12 mouse cellular contexts compared by ENCODE assay signal in the genomic region with DNA sequence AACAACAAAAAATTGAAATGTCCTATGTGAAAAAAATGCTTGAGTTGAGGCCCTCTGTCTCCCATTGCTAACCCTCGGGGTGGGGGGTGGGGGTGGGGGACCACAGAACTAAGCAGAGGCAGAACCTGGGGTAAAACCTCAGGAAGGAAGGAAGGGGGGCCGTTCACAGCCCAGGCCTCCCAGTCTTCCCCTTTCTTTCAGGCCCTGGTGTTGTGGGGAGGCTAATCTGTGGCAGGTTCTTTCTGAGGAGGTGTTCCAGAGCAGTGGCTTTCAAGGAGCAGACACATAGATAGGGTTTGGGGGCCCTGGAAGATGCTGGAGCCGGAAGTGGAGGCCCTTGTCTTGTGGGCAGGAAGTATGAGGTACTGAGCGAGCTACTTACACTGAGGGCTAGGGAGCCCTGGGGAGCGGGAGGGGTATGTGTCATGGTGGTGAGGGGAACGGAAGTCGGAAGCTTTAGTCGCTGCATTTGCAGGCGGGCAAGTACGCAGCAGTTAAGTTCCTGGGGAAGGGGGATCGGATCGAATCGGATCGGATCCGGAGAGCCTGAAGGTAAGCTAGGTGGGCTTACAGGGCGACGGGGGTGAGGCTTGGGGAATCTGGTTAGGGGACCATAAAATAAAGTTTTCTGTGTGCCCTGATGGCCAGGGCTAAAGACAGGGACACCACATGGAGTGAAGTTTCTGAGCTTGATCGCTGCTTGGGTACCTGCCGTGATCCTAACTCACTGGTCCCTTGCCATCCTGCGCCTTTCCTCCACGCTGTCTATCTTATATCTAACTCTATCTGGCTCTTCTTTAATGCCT. TPM values are rescaled to one million over a fixed set of nuclear protein-coding genes. Genes with fewer than 3 reads are reported as not detected.
A peak's percentile ranks its signal among the peaks of the same experiment; 100 is the strongest.
DNase-seq lines count a peak whose midpoint lies in the region; ATAC-seq and TF ChIP-seq lines count a peak whose summit lies in the region.
"Had no signal": no experiment of that assay in that cellular context is flagged by ENCODE, and none has a peak within 500 bp of the region (broad histone marks: within the 10 kb centered on the region; RNA-seq: fewer than 3 reads in every experiment).

No protein-coding gene starts in this region.

- H3K27me3 ChIP-seq in heart, embryonic 12.5 days (replicated peaks): no peaks in the 10 kb centered on the region
- no peaks in the 10 kb centered on the region for H3K27me3 ChIP-seq in stomach, embryonic 16.5 days (ENCODE audit: control insufficient read depth, insufficient read depth, low read length)
- H3K27me3 ChIP-seq in forebrain, postnatal 0 days (ENCODE audit: insufficient read depth, low read length): no peaks in the 10 kb centered on the region
- H3K27me3 ChIP-seq: neural tube, embryonic 15.5 days had no signal

- WGBS in heart, embryonic 12.5 days: 71% methylated on average over 21 of the region's 21 CpGs
- 78% methylated on average over 21 of the region's 21 CpGs for WGBS in stomach, embryonic 16.5 days
- 92% methylated on average over 21 of the region's 21 CpGs for WGBS in forebrain, postnatal 0 days

- no peaks in the 10 kb centered on the region for H3K4me1 ChIP-seq in heart, embryonic 12.5 days (replicated peaks)
- peaks cover 9% of the 10 kb centered on the region; the same call in 1 of the 2 replicates for H3K4me1 ChIP-seq in stomach, embryonic 16.5 days (ENCODE audit: control insufficient read depth, insufficient read depth, low read length)
- no peaks in the 10 kb centered on the region for H3K4me1 ChIP-seq in forebrain, postnatal 0 days (ENCODE audit: insufficient read depth)
- H3K4me1 ChIP-seq: neural tube, embryonic 15.5 days had no signal

- H3K4me2 ChIP-seq in heart, embryonic 12.5 days: no peak overlapping the region
- no peak overlapping the region for H3K4me2 ChIP-seq in stomach, embryonic 16.5 days (ENCODE audit: low read depth, low read length)
- no peak overlapping the region for H3K4me2 ChIP-seq in forebrain, postnatal 0 days (ENCODE audit: low read depth)
- H3K4me2 ChIP-seq: neural tube, embryonic 15.5 days had no signal

- no peak overlapping the region for H3K4me3 ChIP-seq in heart, embryonic 12.5 days
- 0 out of 2 replicates have a peak overlapping the region, but pooled peaks have one; percentile 4 for H3K4me3 ChIP-seq in stomach, embryonic 16.5 days (replicated peaks; ENCODE audit: low read length)
- H3K4me3 ChIP-seq in forebrain, postnatal 0 days (ENCODE audit: low read depth, low read length): no peak overlapping the region
- H3K4me3 ChIP-seq: neural tube, embryonic 15.5 days had no signal

- peak; percentile 16 to 46 for DNase-seq in heart, adult 18-20 months
- peak; percentile 68 for DNase-seq in lung, postnatal 25 days (ENCODE audit: low spot score)
- no peak for DNase-seq in forebrain, postnatal 0 days
- no peak for DNase-seq in adrenal gland, postnatal 10 days
- no peak for DNase-seq in cerebellum, adult 9-10 months

- H3K36me3 ChIP-seq in heart, embryonic 12.5 days: no peaks in the 10 kb centered on the region
- H3K36me3 ChIP-seq in stomach, embryonic 16.5 days (ENCODE audit: control insufficient read depth, insufficient read depth, low read length): no peaks in the 10 kb centered on the region
- H3K36me3 ChIP-seq in forebrain, postnatal 0 days (ENCODE audit: insufficient read depth): no peaks in the 10 kb centered on the region
- H3K36me3 ChIP-seq: neural tube, embryonic 15.5 days had no signal

- no peak overlapping the region for H3K9ac ChIP-seq in heart, embryonic 12.5 days
- H3K9ac ChIP-seq in stomach, embryonic 16.5 days (ENCODE audit: low read length): no peak overlapping the region
- H3K9ac ChIP-seq in forebrain, postnatal 0 days: no peak overlapping the region
- H3K9ac ChIP-seq: neural tube, embryonic 15.5 days had no signal

- no peaks in the 10 kb centered on the region for H3K9me3 ChIP-seq in heart, embryonic 12.5 days (replicated peaks)
- H3K9me3 ChIP-seq in stomach, embryonic 16.5 days (replicated peaks; ENCODE audit: control insufficient read depth, low read length): no peaks in the 10 kb centered on the region
- no peaks in the 10 kb centered on the region for H3K9me3 ChIP-seq in forebrain, postnatal 0 days (ENCODE audit: low read length)
- H3K9me3 ChIP-seq: neural tube, embryonic 15.5 days had no signal

- no peak overlapping the region for H3K27ac ChIP-seq in heart, embryonic 12.5 days (ENCODE audit: poor library complexity, severe bottlenecking)
- H3K27ac ChIP-seq in stomach, embryonic 16.5 days (ENCODE audit: low read length): no peak overlapping the region
- H3K27ac ChIP-seq in forebrain, postnatal 0 days (ENCODE audit: low read depth, low read length): no peak overlapping the region
- H3K27ac ChIP-seq: neural tube, embryonic 15.5 days had no signal

- ATAC-seq in heart, embryonic 12.5 days (ENCODE audit: insufficient number of reproducible peaks, low FRiP score): no peak
- ATAC-seq in common myeloid progenitor, adult 5-6 weeks (replicated peaks; ENCODE audit: low read depth, poor library complexity, severe bottlenecking): peak; percentile 76
- no peak for ATAC-seq in stomach, embryonic 16.5 days (ENCODE audit: insufficient read depth, low FRiP score)
- no peak for ATAC-seq in forebrain, postnatal 0 days

- TF ChIP-seq CTCF in forebrain, postnatal 0 days (IDR thresholded peaks at IDR 0.05; ENCODE audit: low read depth): no peak

RNA-seq across cellular contexts. Expression of gene Psd4, which starts 19.0 kb away (rescaled TPM):
- 1 to 10 TPM; 1.0 to 3.1 TPM for total RNA-seq in heart, adult 18-20 months (2021)
- 0.42 and 1.3 TPM in 2 replicates for polyA plus RNA-seq in heart, embryonic 12.5 days (2016; fragmentation: Nextera tagmentation; extraction: Ambion mirVana)
- total RNA-seq in common myeloid progenitor, adult 5-6 weeks (2017): 58.1 and 59.1 TPM in 2 replicates
- 9.4 and 10.2 TPM in 2 replicates for polyA plus RNA-seq in stomach, embryonic 16.5 days (2015; fragmentation: Nextera tagmentation; extraction: Ambion mirVana)
- total RNA-seq in forebrain, postnatal 0 days (2014; rRNA removed): 0.77 and 1.00 TPM in 2 replicates
- polyA plus RNA-seq in forebrain, postnatal 0 days (2015; fragmentation: Nextera tagmentation; extraction: Ambion mirVana): 0.34 and 0.48 TPM in 2 replicates
- total RNA-seq in adrenal gland, postnatal 10 days (2021): 1 to 10 TPM; 4.2 to 6.7 TPM

RNA-seq across cellular contexts. Expression of gene Il1rn, which starts 49.7 kb away (rescaled TPM):
- under 1 TPM in 1 of 2 experiments, not detected in 1; 0.41 TPM for total RNA-seq in heart, adult 18-20 months (2021)
- polyA plus RNA-seq in heart, embryonic 12.5 days (2016; fragmentation: Nextera tagmentation; extraction: Ambion mirVana): 0.08 TPM in 1 of 2 replicates, not detected in the other
- total RNA-seq in common myeloid progenitor, adult 5-6 weeks (2017): 0.41 TPM in 1 of 2 replicates, not detected in the other
- 13.6 and 15.0 TPM in 2 replicates for polyA plus RNA-seq in stomach, embryonic 16.5 days (2015; fragmentation: Nextera tagmentation; extraction: Ambion mirVana)
- total RNA-seq in forebrain, postnatal 0 days (2014; rRNA removed): not detected in 2 replicates
- polyA plus RNA-seq in forebrain, postnatal 0 days (2015; fragmentation: Nextera tagmentation; extraction: Ambion mirVana): 0.19 TPM in 1 of 2 replicates, not detected in the other
- total RNA-seq in adrenal gland, postnatal 10 days (2021): 1 to 10 TPM; 2.0 to 6.2 TPM
- total RNA-seq: ES-E14; left cerebral cortex, adult 8-10 months had no signal
- polyA plus RNA-seq: cortical plate, adult 2 months; neural tube, embryonic 15.5 days had no signal

Comparison
In these comparisons a context has a peak if more than half of its experiments do, and no peak if none do; other contexts are left out.
1. DNase-seq: peak in heart, adult 18-20 months (2 of 2) and lung, postnatal 25 days (single experiment); none in forebrain, postnatal 0 days (single experiment), adrenal gland, postnatal 10 days (single experiment) and cerebellum, adult 9-10 months (single experiment).